Mouse (Mus musculus): Measurements from ENCODE around the gene Etv2.

Gene Etv2

GRCm38 (mm10) chr7:30613529-30614112 lies 22.0 kb downstream of the Etv2 start:
- DNase-seq (ENCODE audit: low read depth), result peak; percentile 66

GRCm38 (mm10) chr7:30612654-30613402 lies 22.8 kb downstream of the Etv2 start, which contains the start of gene Upk1a:
TSS of gene Upk1a (minus strand) at chr7:30612847.
- DNase-seq (ENCODE audit: low read depth), result no peak

- no peak for DNase-seq (ENCODE audit: low read depth)
Measured at GRCm38 (mm10) chr7:30610043-30610442, 25.6 kb downstream of the Etv2 start.

- no peak for DNase-seq (ENCODE audit: low read depth)
Measured at GRCm38 (mm10) chr7:30608476-30608875, 27.2 kb downstream of the Etv2 start.

GRCm38 (mm10) chr7:30607706-30608309 lies 27.8 kb downstream of the Etv2 start:
- peak; percentile 70 for DNase-seq (ENCODE audit: low read depth)

GRCm38 (mm10) chr7:30604944-30605343 lies 30.7 kb downstream of the Etv2 start:
- DNase-seq (ENCODE audit: low read depth), result no peak

- DNase-seq (ENCODE audit: low read depth), result no peak
Measured at GRCm38 (mm10) chr7:30604424-30604823, 31.2 kb downstream of the Etv2 start.

- no peak for DNase-seq (ENCODE audit: low read depth)
Measured at GRCm38 (mm10) chr7:30602583-30602982, 33.1 kb downstream of the Etv2 start.

- DNase-seq (ENCODE audit: low read depth), result no peak
Measured at GRCm38 (mm10) chr7:30600651-30601050, 35.0 kb downstream of the Etv2 start.

- no peak for DNase-seq (ENCODE audit: low read depth)
Measured at GRCm38 (mm10) chr7:30599933-30600353, 35.7 kb downstream of the Etv2 start.

GRCm38 (mm10) chr7:30598786-30599185 lies 36.9 kb downstream of the Etv2 start, which contains the start of gene Zbtb32:
TSS of gene Zbtb32 (minus strand) at chr7:30598909.
- DNase-seq (ENCODE audit: low read depth), result no peak

GRCm38 (mm10) chr7:30596811-30597210 lies 38.8 kb downstream of the Etv2 start:
- DNase-seq (ENCODE audit: low read depth), result no peak

GRCm38 (mm10) chr7:30596093-30596492 lies 39.6 kb downstream of the Etv2 start:
- no peak for DNase-seq (ENCODE audit: low read depth)

GRCm38 (mm10) chr7:30594510-30595024 lies 41.1 kb downstream of the Etv2 start:
- DNase-seq (ENCODE audit: low read depth), result no peak

GRCm38 (mm10) chr7:30593579-30594509 lies 41.8 kb downstream of the Etv2 start:
- DNase-seq (ENCODE audit: low read depth), result no peak

- no peak for DNase-seq (ENCODE audit: low read depth)
Measured at GRCm38 (mm10) chr7:30592772-30593423, 42.8 kb downstream of the Etv2 start.

- DNase-seq (ENCODE audit: low read depth), result no peak
Measured at GRCm38 (mm10) chr7:30591605-30591951, 44.1 kb downstream of the Etv2 start.

GRCm38 (mm10) chr7:30590927-30591604 lies 44.6 kb downstream of the Etv2 start:
- DNase-seq (ENCODE audit: low read depth), result no peak

- DNase-seq (ENCODE audit: low read depth), result peak; percentile 85
Measured at GRCm38 (mm10) chr7:30589435-30590301, 46.0 kb downstream of the Etv2 start.
